Mouse (Mus musculus) brain, embryonic 18.5 days (tissue): ENCODE measurements around the gene Bag5.
A peak's percentile ranks its signal among the peaks of the same experiment; 100 is the strongest.
"Not testable (repeated sequence)": the region's sequence is repeated elsewhere in the genome, so short reads cannot be mapped to it uniquely, and the experiment has no call there.

Experiments used
- DNase-seq: peaks from one replicate; pipeline ENCODE4 v3.0.0-alpha.2; 2012; ENCODE audit warnings: low read depth, low spot score

The Bag5 gene

DNA sequence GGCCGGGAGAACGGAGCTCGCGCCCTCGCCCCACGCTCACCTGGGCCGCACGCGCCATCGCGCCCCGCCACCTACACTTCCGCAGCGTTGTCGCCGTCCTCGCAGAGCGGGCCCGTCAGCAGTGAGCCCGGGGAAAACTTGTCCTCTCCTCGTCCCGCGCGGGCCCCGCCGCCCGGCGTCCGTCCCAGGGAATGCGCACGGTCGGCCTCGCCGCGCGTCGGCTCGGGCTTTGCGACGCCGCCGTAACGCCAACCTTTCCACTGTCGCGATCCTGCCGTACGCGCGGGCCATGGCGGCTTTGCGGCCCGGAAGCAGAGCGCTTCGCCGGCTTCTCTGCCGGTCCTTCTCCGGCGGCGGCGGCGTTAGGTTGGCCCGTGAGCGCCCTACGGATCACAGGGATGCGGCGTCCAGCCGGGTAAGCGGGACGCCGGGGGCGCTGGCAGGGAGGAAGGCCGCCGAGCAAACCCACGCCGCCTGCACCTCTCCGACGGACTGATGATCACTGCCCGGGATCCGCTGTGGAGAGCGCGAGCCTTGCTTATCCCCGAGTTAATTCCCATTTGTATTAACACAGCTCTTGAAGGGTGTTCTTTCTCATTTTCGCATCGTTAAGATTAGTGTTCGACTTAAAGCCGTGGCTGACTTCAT lies at the start of gene Bag5, which contains the start of gene Apopt1:
Bag5 (minus strand) TSS at position 254 of the 648 bp plus-strand sequence.
Apopt1 (plus strand) TSS at position 258 of the 648 bp plus-strand sequence.
- DNase-seq: peak; percentile 85

DNA sequence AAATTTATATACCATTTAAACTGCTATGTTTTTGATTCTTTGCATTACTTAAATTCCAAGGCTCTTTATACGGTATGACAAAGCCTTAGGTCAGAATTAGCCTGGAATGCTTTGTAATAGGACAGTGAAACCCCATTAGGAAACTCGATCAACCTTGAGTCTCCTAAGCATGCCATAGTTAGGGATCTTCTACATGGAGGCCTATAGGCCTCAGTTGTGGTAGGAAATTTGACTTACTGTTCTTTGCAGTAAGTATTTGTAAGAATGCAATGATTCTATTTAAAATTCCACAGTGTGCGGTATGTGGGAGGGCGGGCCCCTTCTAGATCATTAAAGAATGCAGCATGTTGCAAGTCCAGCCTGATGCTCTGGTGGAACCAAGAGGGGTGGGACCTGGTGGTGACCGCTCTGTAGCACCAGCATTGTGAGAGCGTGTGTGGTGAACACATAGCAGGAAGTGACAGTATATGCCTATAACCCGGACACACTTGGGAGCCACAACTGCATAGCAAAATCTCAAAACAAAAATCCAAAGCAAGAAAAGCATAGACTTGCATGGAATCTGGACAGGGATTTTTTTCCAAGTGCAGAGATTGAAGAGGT lies 47.4 kb upstream of the Bag5 start:
- no peak for DNase-seq

DNA sequence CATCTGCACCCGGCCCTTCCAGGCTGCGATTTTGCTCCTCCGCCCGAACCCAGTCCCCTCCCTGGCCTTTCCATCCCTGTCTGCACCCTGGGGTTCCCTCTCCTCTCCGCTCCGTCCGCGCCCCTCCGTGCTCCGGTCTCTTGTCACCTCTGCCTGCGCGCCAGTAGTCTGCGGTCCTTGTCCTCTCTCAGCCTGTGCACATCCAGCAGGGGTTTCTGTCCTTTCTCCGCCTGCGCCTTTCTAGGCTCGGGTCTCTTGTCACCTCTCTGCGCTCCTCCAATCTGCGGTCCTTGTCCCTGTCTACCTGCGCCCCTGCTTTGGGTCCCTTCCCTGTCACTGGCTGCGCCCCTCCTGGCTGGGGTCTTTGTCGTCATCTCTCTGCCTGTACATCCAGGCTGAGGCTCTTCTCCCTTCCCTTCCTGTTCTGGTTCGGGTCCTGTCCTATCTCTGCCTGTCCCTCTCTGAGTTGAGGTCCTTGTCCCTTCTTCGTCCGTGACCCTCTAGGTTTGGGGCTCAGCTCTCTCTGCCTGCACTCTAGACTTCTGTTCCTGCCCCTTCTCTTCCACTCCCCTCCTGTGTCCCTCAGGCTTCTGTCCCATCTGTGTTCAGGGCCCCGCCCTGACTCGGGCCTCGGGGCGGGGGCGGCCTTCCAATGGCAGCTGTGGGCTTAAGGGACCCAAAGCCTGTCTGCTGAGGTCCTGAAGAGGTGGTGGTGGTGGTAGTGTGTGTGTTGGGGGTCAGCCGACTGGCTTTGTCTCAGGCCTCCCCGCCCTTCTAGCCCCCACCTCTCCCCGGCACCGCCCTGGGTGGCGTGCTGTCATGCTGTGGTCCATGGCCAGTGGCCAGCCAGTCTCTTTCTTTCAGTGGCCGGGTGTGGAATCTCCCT lies 46.4 kb upstream of the Bag5 start:
- no peak for DNase-seq

DNA sequence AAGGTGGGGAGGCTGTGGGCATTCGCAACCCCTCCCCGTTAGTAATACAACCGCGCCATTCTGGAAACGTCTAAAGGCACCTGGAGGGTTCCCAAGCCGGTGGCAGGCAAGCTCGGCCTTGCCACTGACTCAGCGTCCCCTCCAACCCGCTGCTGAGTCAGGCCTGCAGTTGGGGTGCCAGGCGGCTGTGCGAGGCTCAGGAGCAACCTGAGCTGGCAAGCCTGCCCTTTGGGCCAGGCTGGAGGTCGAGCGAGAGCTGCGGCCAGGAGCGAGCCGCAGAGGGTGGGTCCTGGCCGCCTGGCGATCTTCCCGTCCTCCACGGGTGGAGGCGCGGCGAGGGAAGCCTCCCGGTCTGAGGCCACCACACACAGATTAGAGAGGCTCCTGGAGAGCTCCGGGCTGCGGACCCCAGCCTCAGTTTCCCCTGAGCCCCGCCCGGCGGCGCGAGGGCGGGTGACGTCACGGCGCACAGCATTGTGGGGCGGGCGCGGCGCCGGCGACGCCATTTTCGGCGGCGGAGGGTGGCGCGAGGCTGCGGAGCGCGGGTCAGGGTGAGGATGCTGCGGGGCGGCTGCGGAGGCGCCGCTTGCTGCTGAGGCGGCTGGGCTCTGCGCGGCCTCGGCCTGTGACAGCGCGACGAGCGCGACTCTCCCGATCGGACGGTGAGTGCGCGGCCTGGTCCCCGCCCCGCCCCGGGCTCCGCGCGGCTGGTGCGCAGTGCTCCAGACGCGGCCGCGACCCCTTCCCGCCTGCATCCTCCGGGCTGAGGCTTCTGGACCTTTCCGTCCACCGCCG lies 45.5 kb upstream of the Bag5 start, which contains the start of gene Klc1:
Klc1 (plus strand) TSS at position 469 of the 795 bp plus-strand sequence.
- no peak for DNase-seq

DNA sequence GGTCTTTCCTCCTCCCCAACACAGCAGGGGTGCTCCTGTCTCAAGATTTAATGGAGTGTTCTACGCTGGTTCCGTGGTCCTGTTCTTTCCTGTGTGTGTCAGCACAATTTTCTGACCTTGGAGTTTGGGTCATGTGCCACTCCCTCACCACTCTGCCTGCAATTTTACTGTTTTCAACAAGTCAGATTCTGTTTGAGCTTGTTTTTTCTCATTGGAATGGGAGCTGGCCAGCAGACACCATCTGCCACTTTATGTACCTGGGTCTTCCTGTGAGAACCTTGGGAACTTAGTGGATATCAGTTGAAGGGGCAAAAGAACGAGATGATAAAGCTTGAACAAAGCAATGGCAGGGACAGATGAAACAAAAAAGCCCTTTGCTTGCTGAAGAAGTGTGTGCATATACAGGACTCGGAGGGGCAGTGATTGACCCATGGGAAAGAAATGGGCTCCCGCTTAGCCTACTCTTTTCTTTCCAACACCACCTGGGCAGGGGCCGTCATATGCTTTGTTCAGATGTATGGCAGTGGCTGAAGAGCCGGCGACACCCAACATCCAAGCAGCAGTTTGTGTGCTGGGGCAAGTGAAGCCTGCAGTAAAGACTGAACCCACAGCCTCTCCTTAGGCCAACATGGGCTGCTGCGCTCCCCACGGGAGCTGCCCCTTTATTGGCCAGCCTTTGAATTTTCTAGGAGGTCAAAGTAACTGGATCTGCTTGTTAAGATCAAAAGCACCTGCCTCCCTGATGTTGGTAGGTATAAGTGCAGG lies 44.7 kb upstream of the Bag5 start:
- DNase-seq: no peak

DNA sequence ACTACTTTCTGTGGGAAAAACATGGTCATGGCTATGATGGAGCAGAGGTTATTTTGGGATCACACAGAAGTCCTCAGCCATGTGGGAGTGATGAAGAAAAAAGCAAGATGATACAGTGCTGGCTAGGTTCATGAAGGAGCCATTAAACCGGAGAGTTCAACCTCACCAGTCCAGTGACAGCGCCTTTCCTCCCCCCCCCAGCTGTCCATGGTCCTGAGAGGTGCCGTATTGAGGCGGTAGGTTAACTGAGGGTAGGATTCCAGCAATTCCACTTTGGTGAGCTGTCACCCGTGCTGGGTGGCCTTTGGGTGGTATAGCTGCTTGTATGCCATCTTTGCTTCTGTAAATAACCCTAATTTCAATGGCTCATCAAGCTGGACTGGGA lies 43.6 kb upstream of the Bag5 start:
- no peak for DNase-seq

DNA sequence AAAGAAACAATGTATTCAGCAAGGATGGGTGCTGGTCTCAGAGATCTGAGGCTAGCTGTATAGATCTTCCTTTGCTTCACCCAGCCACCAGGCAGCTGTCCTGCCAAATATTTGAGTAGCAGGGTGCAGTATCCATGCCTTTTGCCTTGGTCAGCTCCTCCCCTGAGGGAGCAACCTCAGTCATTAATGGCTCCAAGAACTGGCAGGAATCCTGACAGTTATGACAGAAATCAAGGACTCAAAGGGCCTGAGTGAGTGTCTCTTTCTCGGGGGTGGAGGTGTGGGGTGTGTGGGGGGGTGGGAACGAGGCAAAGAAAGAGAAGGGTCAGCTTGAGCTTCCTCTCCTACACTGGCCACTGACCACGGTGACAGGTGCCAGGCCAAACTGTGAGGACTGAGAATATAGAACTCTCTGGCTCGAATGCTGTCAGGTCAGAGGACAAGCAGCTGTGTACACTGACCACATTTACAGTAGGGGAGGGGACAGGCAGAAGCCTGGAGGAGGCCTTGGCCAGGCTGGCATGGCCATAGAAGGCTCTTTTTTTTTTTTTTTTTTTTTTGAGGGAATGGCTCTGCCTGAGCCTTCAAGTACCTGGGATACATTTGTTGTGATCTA lies 43.1 kb upstream of the Bag5 start:
- no peak for DNase-seq

DNA sequence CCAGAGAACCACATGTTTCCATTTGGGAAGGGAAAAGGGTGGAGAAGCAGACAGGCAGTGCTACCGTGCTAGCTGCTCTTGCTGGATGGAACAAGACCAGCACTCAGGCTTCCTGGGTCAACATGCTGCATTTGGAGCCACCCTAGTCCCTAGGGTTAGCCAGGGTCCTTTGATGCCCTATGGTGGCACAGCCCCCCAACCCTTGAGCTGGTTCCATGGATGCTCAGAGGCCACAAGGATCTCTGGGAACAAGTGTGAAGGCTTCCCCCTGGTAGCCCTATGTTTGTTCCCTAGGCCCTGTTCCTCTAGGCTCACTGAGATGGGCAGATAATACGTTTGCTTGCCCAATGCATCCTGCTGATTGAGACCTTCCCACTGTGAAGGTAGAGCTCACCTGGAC lies 42.2 kb upstream of the Bag5 start:
- no peak for DNase-seq

DNA sequence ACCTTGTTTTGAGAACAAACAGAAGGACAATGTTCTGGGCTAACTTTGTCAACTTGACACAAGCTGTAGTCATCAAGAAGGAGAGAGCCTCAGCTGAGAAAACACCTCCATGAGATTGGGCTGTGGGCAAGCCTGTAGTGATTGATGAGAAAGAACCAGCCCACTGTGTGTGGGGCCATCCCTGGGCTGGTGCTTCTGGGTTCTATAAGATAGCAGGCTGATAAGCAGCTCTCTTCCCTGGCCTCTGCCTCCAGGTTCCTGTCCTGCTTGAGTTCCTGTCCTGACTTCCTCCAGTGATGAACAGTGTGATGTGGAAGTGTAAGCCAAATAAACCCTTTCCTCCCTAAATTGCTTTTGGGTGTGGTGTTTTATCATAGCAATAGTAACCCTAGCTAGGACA lies 41.7 kb upstream of the Bag5 start:
- no peak for DNase-seq

DNA sequence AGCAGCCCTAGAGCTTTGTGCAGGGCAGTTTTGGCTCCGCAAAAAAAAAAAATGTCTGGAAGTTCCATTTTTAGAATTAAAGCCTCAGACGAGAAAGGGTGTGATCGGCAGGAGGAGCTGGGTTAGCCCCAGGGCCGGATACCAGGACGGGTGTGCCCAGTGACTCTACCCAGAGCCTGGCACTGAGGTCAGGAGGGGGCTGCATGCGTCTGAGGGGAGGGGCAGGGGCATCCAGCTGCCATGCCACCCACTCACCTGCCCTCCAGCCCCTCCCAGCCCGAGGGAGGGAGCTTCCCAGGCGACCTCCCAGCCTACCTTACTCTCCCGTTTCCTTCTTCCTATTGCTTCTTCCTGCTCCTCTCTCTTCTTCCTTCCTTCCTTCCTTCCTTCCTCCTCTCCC lies 40.3 kb upstream of the Bag5 start:
- no peak for DNase-seq

DNA sequence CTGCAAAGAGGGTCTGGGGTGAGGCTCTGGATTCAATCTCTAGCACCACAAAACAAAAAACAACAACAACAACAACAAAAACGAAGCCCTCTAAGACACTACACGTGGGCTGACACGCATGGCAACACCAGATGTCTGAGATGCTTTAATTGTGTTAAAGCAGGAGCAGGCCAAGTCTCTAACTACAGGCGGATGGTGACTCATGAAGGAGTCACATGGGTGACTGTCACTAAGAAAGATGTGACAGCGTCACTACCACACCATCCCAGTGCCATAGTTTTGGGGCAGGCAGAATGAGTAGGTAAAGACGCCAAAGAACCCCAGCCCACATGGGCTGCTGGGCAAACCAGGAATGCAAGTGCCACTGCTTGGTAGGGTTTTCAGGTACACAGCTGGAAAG lies 39.4 kb upstream of the Bag5 start:
- DNase-seq: no peak

DNA sequence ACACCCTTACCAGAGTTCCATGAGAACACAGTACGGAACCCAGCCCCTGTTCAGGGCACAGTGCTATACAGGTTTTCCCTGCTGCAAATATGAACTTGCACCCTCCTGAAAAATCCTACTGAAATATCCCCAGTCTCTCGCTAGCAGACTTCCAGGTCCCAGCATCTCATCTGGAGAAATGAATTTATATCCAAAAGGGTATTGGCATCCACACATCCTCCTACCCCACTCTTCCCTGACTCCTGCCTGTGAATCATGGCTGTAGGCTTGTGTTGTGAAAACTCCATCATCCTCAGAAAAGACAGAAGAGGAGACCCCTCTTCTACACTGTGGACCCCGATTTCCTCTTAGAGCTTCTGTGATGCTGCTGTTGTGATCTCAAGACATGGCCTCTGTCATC lies 37.7 kb upstream of the Bag5 start:
- DNase-seq: no peak

DNA sequence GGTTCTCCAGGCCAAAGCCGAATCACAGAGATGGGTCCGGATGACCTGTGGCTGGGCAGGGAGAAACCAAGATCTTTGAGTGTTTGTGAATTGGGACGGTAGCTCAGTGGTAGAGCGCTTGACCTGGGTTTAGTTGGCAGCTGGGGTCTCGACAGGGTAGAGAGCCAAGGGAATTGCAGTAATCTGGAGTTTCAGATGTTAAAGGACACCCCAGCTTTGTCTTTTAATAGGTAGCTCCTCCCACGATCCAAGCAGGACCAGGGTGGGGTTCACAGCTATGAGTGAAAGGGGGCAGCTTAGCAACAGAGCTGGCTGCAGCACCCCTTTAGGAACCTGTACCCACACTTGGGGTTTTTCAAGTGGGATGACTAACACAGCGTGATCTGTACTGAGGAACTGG lies 34.4 kb upstream of the Bag5 start:
- no peak for DNase-seq

DNA sequence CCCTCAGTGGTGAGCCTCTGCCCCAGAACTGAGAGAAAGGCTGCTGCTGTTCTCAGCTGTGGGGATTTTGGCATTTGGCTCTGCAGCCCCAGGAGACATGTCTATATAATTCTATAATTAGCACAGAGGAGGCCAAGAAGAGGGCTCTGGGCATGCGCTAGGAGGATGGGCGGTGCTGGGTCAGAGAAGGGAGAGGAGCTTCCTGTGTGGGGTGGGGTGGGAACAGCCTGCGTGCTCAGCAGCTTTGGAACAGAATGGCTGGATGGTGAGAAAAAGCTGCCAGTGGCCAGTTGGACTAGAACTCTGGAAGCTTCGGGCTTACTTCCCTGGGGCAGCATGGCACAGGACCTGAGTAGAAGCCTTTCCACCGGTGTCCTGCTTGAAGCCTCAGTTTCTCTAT lies 33.0 kb upstream of the Bag5 start:
- DNase-seq: no peak

DNA sequence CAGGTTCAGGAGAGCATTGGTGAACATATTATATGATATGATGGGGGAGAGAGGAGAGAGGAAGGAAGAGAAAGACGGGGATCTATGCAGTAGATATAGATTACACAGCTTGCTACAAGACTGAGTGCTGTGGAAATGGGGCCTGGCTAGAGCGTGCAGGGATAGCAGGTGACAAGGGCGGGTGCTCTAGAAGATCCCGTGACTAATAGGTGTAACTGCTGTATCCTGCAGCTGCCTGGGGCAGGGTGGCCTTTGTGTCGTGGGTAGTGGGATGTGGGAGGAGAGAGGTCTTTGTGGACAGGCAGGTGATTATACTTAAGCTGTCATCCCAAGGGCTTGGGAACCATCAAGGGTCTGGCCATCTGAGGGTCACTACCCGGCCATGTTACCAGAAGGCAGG lies 32.2 kb upstream of the Bag5 start:
- DNase-seq: no peak

DNA sequence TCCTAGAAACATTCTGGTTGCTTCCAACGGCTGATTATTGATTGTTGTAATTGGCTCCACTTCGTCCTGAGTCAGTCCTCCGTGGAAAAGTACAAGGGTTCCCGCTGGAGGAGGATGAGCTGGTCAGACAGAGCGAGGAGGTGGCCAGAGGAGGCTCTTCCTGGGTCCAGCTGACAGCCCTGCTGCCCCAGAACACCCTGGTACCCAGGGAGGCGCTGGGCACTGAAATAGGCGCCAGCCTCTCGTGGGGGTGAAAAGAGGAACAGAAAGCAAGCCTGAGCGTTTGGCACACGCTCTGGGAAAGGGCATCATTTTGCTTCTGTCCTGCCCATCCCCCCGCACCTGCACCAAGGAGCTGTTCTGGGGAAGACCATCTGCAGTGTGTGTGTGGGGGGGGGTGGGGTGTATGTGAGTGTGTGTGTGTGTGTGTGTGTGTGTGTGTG lies 30.9 kb upstream of the Bag5 start:
- no peak for DNase-seq

DNA sequence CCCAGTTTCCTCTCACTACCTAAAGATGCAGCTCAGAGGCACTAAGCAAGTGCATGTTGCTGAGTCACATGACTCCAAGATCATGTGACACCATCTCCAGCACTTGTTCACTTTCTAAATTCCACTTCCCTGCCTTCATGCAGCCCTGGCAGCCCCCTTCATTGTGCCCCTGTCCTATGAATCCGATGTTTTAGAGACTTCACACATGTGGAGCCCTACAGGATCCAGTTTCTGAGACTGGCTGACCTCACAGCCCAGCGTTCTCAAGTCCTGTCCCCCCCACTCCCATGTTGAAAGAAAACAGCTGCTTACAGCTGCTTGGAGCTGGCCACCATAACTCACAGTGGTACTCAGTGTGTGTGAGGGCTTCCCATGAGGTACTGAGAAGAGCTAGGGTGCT lies 30.4 kb upstream of the Bag5 start:
- no peak for DNase-seq

DNA sequence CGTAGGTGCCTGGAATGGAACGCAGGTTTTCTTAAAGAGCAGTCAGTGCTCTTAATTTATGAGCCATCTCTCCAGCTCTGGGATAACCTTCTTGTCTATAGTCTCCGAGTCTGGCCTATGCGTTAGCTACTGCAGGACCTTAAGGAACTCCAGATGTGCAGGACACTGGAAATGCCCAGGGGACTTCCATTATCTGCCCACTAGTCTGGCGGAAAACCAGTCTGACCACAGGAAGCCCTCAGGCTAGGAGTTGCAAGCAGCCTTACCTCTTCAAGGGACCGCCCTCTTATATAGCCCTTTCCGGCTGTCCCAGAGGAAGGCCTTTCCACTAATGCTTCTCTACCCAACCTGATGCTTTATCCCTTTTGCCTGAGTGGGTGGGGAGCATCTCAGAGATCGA lies 28.3 kb upstream of the Bag5 start:
- DNase-seq: no peak

DNA sequence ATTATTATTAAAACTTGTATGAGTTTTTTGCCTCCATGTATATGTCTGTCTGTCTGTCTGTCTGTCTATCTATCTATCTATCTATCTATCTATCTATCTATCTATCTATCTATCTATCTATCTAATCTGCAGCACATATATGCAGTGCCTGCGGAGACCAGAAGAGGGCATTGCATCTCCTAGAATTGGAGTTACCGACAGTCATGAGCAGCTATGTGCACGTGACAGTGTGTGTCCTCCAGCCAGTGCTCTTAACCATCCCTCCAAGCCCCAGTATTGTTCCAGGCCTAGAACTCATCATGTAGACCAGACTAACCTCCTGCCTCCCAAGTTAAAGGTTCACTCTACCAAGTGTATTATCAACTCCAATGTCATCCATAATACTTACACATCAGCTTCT lies 25.7 kb upstream of the Bag5 start:
- DNase-seq: no peak

DNA sequence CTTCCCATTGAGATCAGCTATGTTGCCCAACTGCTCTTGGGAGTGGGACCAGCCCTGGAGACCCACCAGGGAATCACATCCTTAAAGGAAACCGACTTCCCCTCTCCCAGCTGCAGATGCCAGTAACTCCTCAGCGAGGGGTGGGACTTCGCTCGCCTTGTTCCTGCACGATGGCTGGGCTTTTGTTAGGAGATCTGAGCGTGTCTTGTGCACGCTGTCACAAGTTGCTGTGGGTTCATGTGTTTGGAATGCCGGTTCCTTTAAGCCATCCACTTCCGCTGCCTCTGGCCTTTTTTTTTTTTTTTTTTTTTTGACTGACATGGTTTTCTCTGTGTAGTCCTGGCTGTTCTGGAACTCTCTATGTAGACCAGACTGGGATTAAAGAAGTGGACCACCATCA lies 24.3 kb upstream of the Bag5 start:
- no peak for DNase-seq

DNA sequence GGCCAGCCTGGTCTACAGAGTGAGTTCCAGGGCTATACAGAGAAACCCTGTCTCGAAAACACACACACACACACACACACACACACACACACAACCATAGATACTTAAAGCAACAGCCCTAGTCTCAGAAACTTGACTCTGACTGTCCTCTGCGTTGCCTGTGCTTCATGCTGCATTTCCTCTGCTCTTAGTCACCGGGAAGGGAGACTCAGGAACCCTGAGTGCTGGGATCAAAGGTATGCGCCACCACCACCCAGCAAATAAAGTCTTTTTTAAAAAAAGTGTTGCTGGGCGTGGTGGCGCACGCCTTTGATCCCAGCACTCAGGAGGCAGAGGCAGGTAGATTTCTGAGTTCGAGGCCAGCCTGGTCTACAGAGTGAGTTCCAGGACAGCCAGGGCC lies 23.6 kb upstream of the Bag5 start:
- not testable (repeated sequence) for DNase-seq
